Mouse (Mus musculus) cerebellum, postnatal 10 days (tissue): ENCODE measurements around the gene Atg13.

Experiments
- DNase-seq, 2 experiments: peaks; one replicate each; pipeline ENCODE4 v3.0.0; 2021; ENCODE audit warnings: mixed read lengths in 2 of 2

The Atg13 gene

GRCm38 (mm10) chr2:91689452-91689851 is 20.9 kb downstream of the Atg13 start:
- DNase-seq = peak in 1 of 2 experiments; percentile 44

GRCm38 (mm10) chr2:91683919-91684318 is 26.5 kb downstream of the Atg13 start:
- DNase-seq = no peak

GRCm38 (mm10) chr2:91682850-91683249 is 27.5 kb downstream of the Atg13 start:
- peak; percentile 69 to 79 for DNase-seq

- no peak for DNase-seq
These were observed 33.4 kb downstream of the Atg13 start for GRCm38 (mm10) chr2:91676961-91677360.

GRCm38 (mm10) chr2:91676420-91676819 is 34.0 kb downstream of the Atg13 start:
- no peak for DNase-seq

- peak in 1 of 2 experiments; percentile 21 for DNase-seq
These were observed 35.5 kb downstream of the Atg13 start for GRCm38 (mm10) chr2:91674895-91675294.

- no peak for DNase-seq
These were observed 36.8 kb downstream of the Atg13 start for GRCm38 (mm10) chr2:91673587-91673986.

GRCm38 (mm10) chr2:91670038-91670437 is 40.3 kb downstream of the Atg13 start:
- no peak for DNase-seq

GRCm38 (mm10) chr2:91669326-91669725 is 41.0 kb downstream of the Atg13 start:
- DNase-seq = no peak

- DNase-seq = no peak
These were observed 42.6 kb downstream of the Atg13 start for GRCm38 (mm10) chr2:91667747-91668146.

GRCm38 (mm10) chr2:91666386-91666910 is 43.9 kb downstream of the Atg13 start:
- DNase-seq = no peak

GRCm38 (mm10) chr2:91664780-91665179 is 45.6 kb downstream of the Atg13 start:
- no peak for DNase-seq

GRCm38 (mm10) chr2:91660981-91661380 is 49.4 kb downstream of the Atg13 start:
- no peak for DNase-seq

- no peak for DNase-seq
These were observed 50.7 kb downstream of the Atg13 start for GRCm38 (mm10) chr2:91659657-91660056.

- DNase-seq = no peak
These were observed 53.6 kb downstream of the Atg13 start for GRCm38 (mm10) chr2:91656774-91657173.

GRCm38 (mm10) chr2:91655827-91656226 is 54.5 kb downstream of the Atg13 start:
- DNase-seq = no peak

GRCm38 (mm10) chr2:91655388-91655787 is 55.0 kb downstream of the Atg13 start:
- DNase-seq = no peak

- DNase-seq = no peak
These were observed 57.5 kb downstream of the Atg13 start for GRCm38 (mm10) chr2:91652863-91653262.

GRCm38 (mm10) chr2:91651458-91652258 is 58.7 kb downstream of the Atg13 start:
- no peak for DNase-seq

- DNase-seq = no peak
These were observed 59.9 kb downstream of the Atg13 start for GRCm38 (mm10) chr2:91650360-91650995.

- DNase-seq = peak; percentile 99
These were observed 60.6 kb downstream of the Atg13 start, which contains the start of the genes Zfp408 and Arhgap1 for GRCm38 (mm10) chr2:91649553-91650359. Gene Zfp408 (minus strand): TSS chr2:91649791. Gene Arhgap1 (plus strand): TSS chr2:91649860.

GRCm38 (mm10) chr2:91649152-91649551 is 61.2 kb downstream of the Atg13 start:
- peak; percentile 29 to 37 for DNase-seq

GRCm38 (mm10) chr2:91646733-91647132 is 63.6 kb downstream of the Atg13 start:
- DNase-seq = peak; percentile 84 to 89
